Mouse (Mus musculus) heart, embryonic 16.5 days (tissue): ENCODE data around the gene Hist1h2ak. TPM values are rescaled to one million over a fixed set of nuclear protein-coding genes. Genes with fewer than 3 reads are reported as not detected.

Experiments used
- microRNA-seq: library from miRNA; unstranded; fragments of <30 nt; microRNA quantifications from one replicate; pipeline ENCODE4, GENCODE M21; 2017
- polyA plus RNA-seq: library from polyadenylated mRNA; unstranded; fragments of >200 nt; fragmentation: Nextera tagmentation; extraction: Ambion mirVana; gene quantifications from 2 replicates; pipeline ENCODE4 v1.2.1, GENCODE M21; 2015

Hist1h2ak gene
- polyA plus RNA-seq, 1 experiment from 2014 or later, result 9.3 TPM

Small RNA genes within 50 kb of the gene (microRNA-seq; reads per million reads assigned to microRNA genes)
- gene Gm44346 (not detected), gene Gm44357 (not detected), gene Gm44367 (not detected), gene Gm44454 (not detected)

Other genes starting within 250 kb of the Hist1h2ak start
- 3.7 and 4.7 TPM in 2 replicates for gene Zkscan8, start 222.7 kb downstream of the Hist1h2ak start, polyA plus RNA-seq
- 0.04 TPM in 1 of 2 replicates, not detected in the other for gene Olfr1366, start 211.0 kb downstream of the Hist1h2ak start, polyA plus RNA-seq
- gene Olfr1535, start 193.9 kb downstream of the Hist1h2ak start, polyA plus RNA-seq, result not detected in 2 replicates
- not detected in 2 replicates for gene Olfr1364, start 172.1 kb downstream of the Hist1h2ak start, polyA plus RNA-seq
- gene Olfr1362, start 139.8 kb downstream of the Hist1h2ak start, polyA plus RNA-seq, result not detected in 2 replicates
- gene Olfr11, start 111.3 kb downstream of the Hist1h2ak start, polyA plus RNA-seq, result not detected in 2 replicates
- gene Olfr1361, start 90.4 kb downstream of the Hist1h2ak start, polyA plus RNA-seq, result not detected in 2 replicates
- not detected in 2 replicates for gene Olfr1360, start 76.4 kb downstream of the Hist1h2ak start, polyA plus RNA-seq
- not detected in 2 replicates for gene Olfr1359, start 55.7 kb downstream of the Hist1h2ak start, polyA plus RNA-seq
- gene Hist1h2bl, start 37.7 kb downstream of the Hist1h2ak start, polyA plus RNA-seq, result 0.86 and 1.7 TPM in 2 replicates
- 4.3 and 8.1 TPM in 2 replicates for gene Hist1h2ai, start 37.4 kb downstream of the Hist1h2ak start, polyA plus RNA-seq
- gene Hist1h3h, start 36.2 kb downstream of the Hist1h2ak start, polyA plus RNA-seq, result 4.8 and 6.2 TPM in 2 replicates
- gene Hist1h2bm, start 31.8 kb downstream of the Hist1h2ak start, polyA plus RNA-seq, result 1.8 and 2.4 TPM in 2 replicates
- 0.51 and 0.67 TPM in 2 replicates for gene Hist1h4j, start 18.8 kb downstream of the Hist1h2ak start, polyA plus RNA-seq
- 1.9 TPM in 1 of 2 replicates, not detected in the other for gene Hist1h4k, start 3.3 kb downstream of the Hist1h2ak start, polyA plus RNA-seq
- 0.88 and 1.6 TPM in 2 replicates for gene Hist1h2bn, start 296 bp upstream of the Hist1h2ak start, polyA plus RNA-seq
- gene Hist1h1b, start 26.8 kb upstream of the Hist1h2ak start, polyA plus RNA-seq, result 8.6 and 9.8 TPM in 2 replicates
- 50.2 and 54.0 TPM in 2 replicates for gene Hist1h3i, start 29.5 kb upstream of the Hist1h2ak start, polyA plus RNA-seq
- 3.0 and 3.1 TPM in 2 replicates for gene Hist1h2an, start 33.4 kb upstream of the Hist1h2ak start, polyA plus RNA-seq
- gene Hist1h2bp, start 33.6 kb upstream of the Hist1h2ak start, polyA plus RNA-seq, result 0.34 and 0.52 TPM in 2 replicates
- 9.3 and 10.4 TPM in 2 replicates for gene Hist1h2bq, start 56.4 kb upstream of the Hist1h2ak start, polyA plus RNA-seq
- gene Hist1h2ao, start 56.6 kb upstream of the Hist1h2ak start, polyA plus RNA-seq, result not detected in 2 replicates
- gene Hist1h4m, start 57.9 kb upstream of the Hist1h2ak start, polyA plus RNA-seq, result not detected in 2 replicates
- gene Hist1h4n, start 78.4 kb upstream of the Hist1h2ak start, polyA plus RNA-seq, result 6.3 and 7.5 TPM in 2 replicates
- 1,370 and 1,778 TPM in 2 replicates for gene Hist1h2ap, start 79.7 kb upstream of the Hist1h2ak start, polyA plus RNA-seq
- gene Hist1h2br, start 79.9 kb upstream of the Hist1h2ak start, polyA plus RNA-seq, result 9.6 and 10.5 TPM in 2 replicates
- gene Zfp184, start 191.3 kb upstream of the Hist1h2ak start, polyA plus RNA-seq, result 2.9 and 4.7 TPM in 2 replicates
- not detected in 2 replicates for gene Pom121l2, start 227.4 kb upstream of the Hist1h2ak start, polyA plus RNA-seq